Mouse (Mus musculus): ENCODE results near the gene Fam3c. TPM values are rescaled to one million over a fixed set of nuclear protein-coding genes. Genes with fewer than 3 reads are reported as not detected.

Gene Fam3c
- polyA plus RNA-seq, 1 experiment from 2014 or later, result 73.7 TPM

DNA sequence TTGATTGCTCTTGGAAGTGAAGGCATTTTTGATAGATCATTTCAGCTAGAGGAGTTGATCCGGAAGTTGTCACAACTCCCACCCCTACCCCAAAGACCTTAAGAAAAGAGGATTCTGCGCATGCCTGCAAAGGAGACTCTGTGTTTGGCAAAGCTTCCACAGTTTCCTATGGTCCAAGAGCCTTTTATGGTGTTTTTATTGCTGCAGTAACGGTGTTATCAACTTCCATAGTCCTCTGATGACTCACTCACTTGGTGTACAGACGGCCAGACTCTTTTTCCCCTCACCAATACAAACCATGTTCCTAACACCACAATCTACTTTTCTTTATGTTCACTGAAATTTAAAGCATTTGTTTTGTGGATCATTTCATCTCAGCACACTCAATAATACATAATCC is 97.3 kb downstream of the Fam3c start:
- no peaks in the 10 kb centered on the region for H3K27me3 ChIP-seq (ENCODE audit: control insufficient read depth, insufficient read depth, low read length)
- 90% methylated on average over 4 of the region's 4 CpGs for WGBS
- no peak for ATAC-seq (ENCODE audit: low FRiP score, low TSS enrichment)
- no peak overlapping the region for H3K27ac ChIP-seq (replicated peaks; ENCODE audit: low read depth, low read length)
- H3K9me3 ChIP-seq (ENCODE audit: control insufficient read depth, low read length), result no peaks in the 10 kb centered on the region
- no peak overlapping the region for H3K4me2 ChIP-seq (ENCODE audit: low read length)
- H3K4me1 ChIP-seq (ENCODE audit: control insufficient read depth, insufficient read depth, low read length), result 0 out of 2 replicates have a peak, but pooled peaks cover 5% of the 10 kb centered on the region
- H3K9ac ChIP-seq (replicated peaks; ENCODE audit: low read length), result no peak overlapping the region
- no peaks in the 10 kb centered on the region for H3K36me3 ChIP-seq (ENCODE audit: control insufficient read depth, insufficient read depth, low read length)
- DNase-seq, result no peak
- no peak overlapping the region for H3K4me3 ChIP-seq (replicated peaks; ENCODE audit: low read depth, low read length)

Other genes with a start within 250 kb of the Fam3c start
- gene Wnt16, start 68.0 kb downstream of the Fam3c start, polyA plus RNA-seq (2014; fragmentation: Nextera tagmentation; extraction: Ambion mirVana), result 0.18 TPM in 1 of 2 replicates, not detected in the other